Mouse (Mus musculus): Measurements from ENCODE around the gene Lim2.
"Not testable (repeated sequence)": the region's sequence is repeated elsewhere in the genome, so short reads cannot be mapped to it uniquely, and the experiment has no call there.

DNA sequence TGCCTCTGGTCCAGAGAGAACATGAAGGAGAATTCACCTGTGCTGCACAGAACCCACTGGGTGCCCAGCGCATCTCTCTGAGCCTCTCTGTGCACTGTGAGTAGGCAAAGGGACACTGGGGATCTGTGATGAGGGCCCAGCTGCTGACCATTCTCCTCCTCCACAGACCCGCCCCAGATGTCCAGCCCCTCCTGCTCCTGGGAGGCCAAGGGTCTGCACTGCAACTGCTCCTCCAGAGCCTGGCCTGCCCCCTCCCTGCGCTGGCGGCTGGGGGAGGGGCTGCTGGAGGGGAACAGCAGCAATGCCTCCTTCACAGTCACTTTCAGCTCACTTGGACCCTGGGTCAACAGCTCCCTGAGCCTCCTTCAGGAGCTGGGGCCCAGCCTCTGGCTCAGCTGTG lies 15.7 kb upstream of the Lim2 start:
- not testable (repeated sequence) for TF ChIP-seq CTCF (conservative IDR thresholded peaks at IDR 0.05; ENCODE audit: insufficient read depth, insufficient read length, low read depth, low read length); POLR2A (IDR thresholded peaks at IDR 0.05; ENCODE audit: low read depth, low read length)

Measured in kidney, adult 2 months (tissue).